Mouse (Mus musculus): ENCODE measurements around the gene Slc30a2. TPM values are rescaled to one million over a fixed set of nuclear protein-coding genes. Genes with fewer than 3 reads are reported as not detected.
"Not testable (repeated sequence)": the region's sequence is repeated elsewhere in the genome, so short reads cannot be mapped to it uniquely, and the experiment has no call there.

Gene Slc30a2
- polyA plus RNA-seq, 1 experiment from 2014 or later: 0.86 TPM

DNA sequence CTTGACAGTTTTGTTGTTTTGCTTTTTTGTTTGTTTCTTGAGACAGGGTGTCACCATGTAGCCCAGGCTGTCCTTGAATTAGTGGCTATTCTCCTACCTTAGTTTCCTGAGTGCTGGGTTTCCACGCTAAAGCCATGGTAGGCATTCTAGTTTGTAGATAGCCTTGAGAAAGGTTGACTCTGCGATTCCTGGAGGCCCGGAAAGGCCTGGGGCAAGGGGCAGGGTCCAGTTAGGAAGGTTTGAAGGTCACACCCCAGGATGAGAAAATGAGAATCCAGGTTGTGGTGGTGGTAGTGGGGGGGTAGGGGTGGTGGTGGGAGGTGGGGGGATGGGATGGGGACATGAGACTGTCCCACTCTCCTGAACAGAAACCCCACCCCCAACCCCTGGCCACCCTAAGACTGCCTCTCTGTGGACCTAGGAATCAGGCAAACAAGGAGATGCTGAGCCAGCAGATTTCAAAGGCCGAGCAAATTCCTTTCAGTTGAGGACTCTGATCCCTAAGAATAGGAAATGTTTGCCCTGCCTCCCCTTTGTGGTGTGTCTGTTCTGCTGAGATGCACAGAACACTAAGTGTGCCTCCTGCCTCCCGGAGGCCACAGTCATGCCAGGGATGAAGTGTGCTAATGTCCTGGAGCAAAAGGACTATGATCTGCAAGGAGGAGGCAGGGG lies 16.0 kb upstream of the Slc30a2 start:
- 0 out of 2 replicates have a peak, but pooled peaks have one; percentile 4 for ATAC-seq (ENCODE audit: insufficient read depth, low FRiP score, low read depth)
- Histone ChIP-seq H3K27ac (no peak overlapping the region), H3K4me2 (no peak overlapping the region)

DNA sequence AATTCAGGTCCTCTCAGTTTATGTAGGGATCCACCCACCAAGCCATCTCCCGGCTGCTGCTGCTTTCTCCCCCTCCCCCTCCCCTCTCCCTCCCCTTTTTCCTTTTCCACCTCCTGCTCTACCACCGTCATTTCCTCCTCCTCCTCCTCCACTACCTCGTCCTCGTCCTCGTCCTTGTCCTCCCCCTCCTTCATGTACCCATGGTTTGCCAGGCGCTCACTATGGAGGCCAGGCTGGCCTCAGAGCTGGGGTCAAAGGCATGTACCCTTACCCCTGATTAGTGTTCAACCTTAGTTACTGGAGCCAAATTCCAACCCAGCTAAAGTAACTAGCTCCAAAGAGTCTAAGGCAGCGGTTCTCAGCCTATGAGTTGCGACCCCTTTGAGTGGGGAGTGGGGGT lies 14.8 kb upstream of the Slc30a2 start:
- no peak overlapping the region for H3K4me2 ChIP-seq
- H3K27me3 ChIP-seq (replicated peaks): no peaks in the 10 kb centered on the region
- no peaks in the 10 kb centered on the region for H3K4me1 ChIP-seq
- H3K9ac ChIP-seq: no peak overlapping the region
- no peaks in the 10 kb centered on the region for H3K36me3 ChIP-seq
- H3K9me3 ChIP-seq: no peaks in the 10 kb centered on the region
- 48% methylated on average over 8 of the region's 8 CpGs for WGBS
- ATAC-seq (ENCODE audit: insufficient read depth, low FRiP score, low read depth): no peak
- H3K4me3 ChIP-seq (replicated peaks): no peak overlapping the region
- H3K27ac ChIP-seq: no peak overlapping the region

More for the DNA sequence above, 16.0 kb upstream of the Slc30a2 start:
- H3K4me1 ChIP-seq: no peaks in the 10 kb centered on the region
- no peak overlapping the region for H3K9ac ChIP-seq
- H3K27me3 ChIP-seq (replicated peaks): no peaks in the 10 kb centered on the region
- 54% methylated on average over 5 of the region's 5 CpGs for WGBS
- no peak overlapping the region for H3K4me3 ChIP-seq (replicated peaks)
- no peaks in the 10 kb centered on the region for H3K9me3 ChIP-seq
- no peaks in the 10 kb centered on the region for H3K36me3 ChIP-seq

- Histone ChIP-seq H3K9me3 (no peaks in the 10 kb centered on the region), H3K9ac (no peak overlapping the region), H3K27me3 (replicated peaks) (no peaks in the 10 kb centered on the region), H3K4me3 (replicated peaks) (no peak overlapping the region), H3K4me1 (no peaks in the 10 kb centered on the region), H3K27ac (no peak overlapping the region), H3K36me3 (no peaks in the 10 kb centered on the region), H3K4me2 (no peak overlapping the region)
- ATAC-seq (ENCODE audit: insufficient read depth, low FRiP score, low read depth): no peak
- WGBS: 82% methylated on average over 8 of the region's 8 CpGs
Observed at GRCm38 (mm10) chr4:134328832-134329231, 14.1 kb upstream of the Slc30a2 start.

- no peak overlapping the region for H3K4me3 ChIP-seq (replicated peaks)
- no peak overlapping the region for H3K4me2 ChIP-seq
- no peak for ATAC-seq (ENCODE audit: insufficient read depth, low FRiP score, low read depth)
- H3K9ac ChIP-seq: no peak overlapping the region
- no peaks in the 10 kb centered on the region for H3K4me1 ChIP-seq
- no peaks in the 10 kb centered on the region for H3K9me3 ChIP-seq
- no peak overlapping the region for H3K27ac ChIP-seq
- no peaks in the 10 kb centered on the region for H3K27me3 ChIP-seq (replicated peaks)
- no peaks in the 10 kb centered on the region for H3K36me3 ChIP-seq
- 68% methylated on average over 5 of the region's 5 CpGs for WGBS
Observed at GRCm38 (mm10) chr4:134330281-134330680, 12.7 kb upstream of the Slc30a2 start.

DNA sequence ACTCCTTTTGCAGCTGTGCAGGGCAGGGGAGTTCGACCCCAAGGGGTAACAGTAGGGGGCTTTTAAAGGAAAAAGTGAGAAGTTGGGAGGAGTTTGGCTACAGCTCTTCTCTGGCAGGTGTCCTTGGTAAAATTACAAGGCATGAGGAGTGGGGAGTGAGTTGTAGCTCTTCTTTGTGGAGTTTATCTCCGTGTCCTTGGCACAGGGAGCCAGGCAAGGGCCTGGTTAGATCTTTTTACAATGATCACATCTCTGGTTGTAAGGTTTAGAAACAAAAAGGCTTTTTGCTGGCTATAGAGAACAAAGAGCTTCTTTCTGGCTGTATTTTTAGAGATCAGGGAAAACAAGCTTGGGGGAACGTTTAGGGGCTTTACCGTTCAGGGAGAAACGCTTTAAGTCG lies 1.8 kb upstream of the Slc30a2 start:
- not testable (repeated sequence) for H3K36me3 ChIP-seq; H3K9ac ChIP-seq; H3K27ac ChIP-seq; H3K9me3 ChIP-seq; H3K4me3 ChIP-seq (replicated peaks); H3K4me2 ChIP-seq; ATAC-seq (ENCODE audit: insufficient read depth, low FRiP score, low read depth)
- H3K4me1 ChIP-seq: peaks cover 13% of the 10 kb centered on the region
- WGBS: 70% methylated on average over 6 of the region's 6 CpGs
- H3K27me3 ChIP-seq (replicated peaks): peaks cover 30% of the 10 kb centered on the region

DNA sequence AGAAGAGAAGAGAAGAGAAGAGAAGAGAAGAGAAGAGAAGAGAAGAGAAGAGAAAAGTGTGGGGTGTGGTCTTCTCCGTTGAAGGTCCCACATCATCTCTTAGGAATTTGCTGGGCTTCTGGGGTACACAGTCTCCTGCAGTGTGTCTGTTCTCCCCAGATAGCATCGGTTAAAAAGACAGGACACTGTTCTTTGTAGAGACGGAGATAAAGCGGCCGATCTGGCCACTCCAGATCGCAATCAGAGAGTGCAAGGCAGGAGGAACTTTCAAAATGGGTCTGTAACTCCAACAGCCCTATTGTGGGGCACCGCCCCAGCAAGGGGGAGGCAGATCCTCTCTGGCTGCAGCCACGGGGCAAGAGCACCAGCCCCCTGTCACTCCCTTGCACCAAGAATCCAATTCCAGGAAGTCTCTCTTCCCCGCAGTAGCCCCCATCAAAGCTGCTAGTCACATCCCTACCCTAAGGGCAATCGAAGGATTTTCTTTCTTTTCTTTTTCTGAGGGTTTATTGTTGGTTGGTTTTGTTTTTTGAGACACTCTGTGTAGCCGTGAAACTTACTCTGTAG lies 685 bp upstream of the Slc30a2 start:
- H3K9me3 ChIP-seq: no peaks in the 10 kb centered on the region
- H3K27ac ChIP-seq: no peak overlapping the region
- H3K36me3 ChIP-seq: no peaks in the 10 kb centered on the region
- WGBS: 36% methylated on average over 11 of the region's 11 CpGs
- H3K27me3 ChIP-seq (replicated peaks): peaks cover 30% of the 10 kb centered on the region
- no peak overlapping the region for H3K9ac ChIP-seq
- peaks cover 13% of the 10 kb centered on the region for H3K4me1 ChIP-seq
- no peak overlapping the region for H3K4me2 ChIP-seq
- no peak for ATAC-seq (ENCODE audit: insufficient read depth, low FRiP score, low read depth)
- no peak overlapping the region; the same call in 1 of the 2 replicates for H3K4me3 ChIP-seq (replicated peaks)

GRCm38 (mm10) chr4:134344620-134345019 lies 1.6 kb downstream of the Slc30a2 start:
- WGBS: 45% methylated on average over 3 of the region's 3 CpGs
- Histone ChIP-seq H3K27ac (no peak overlapping the region), H3K36me3 (no peaks in the 10 kb centered on the region), H3K9me3 (no peaks in the 10 kb centered on the region), H3K9ac (no peak overlapping the region), H3K27me3 (replicated peaks) (peaks cover 30% of the 10 kb centered on the region), H3K4me2 (no peak overlapping the region), H3K4me3 (replicated peaks) (no peak overlapping the region), H3K4me1 (peaks cover 13% of the 10 kb centered on the region)
- ATAC-seq (ENCODE audit: insufficient read depth, low FRiP score, low read depth): no peak

DNA sequence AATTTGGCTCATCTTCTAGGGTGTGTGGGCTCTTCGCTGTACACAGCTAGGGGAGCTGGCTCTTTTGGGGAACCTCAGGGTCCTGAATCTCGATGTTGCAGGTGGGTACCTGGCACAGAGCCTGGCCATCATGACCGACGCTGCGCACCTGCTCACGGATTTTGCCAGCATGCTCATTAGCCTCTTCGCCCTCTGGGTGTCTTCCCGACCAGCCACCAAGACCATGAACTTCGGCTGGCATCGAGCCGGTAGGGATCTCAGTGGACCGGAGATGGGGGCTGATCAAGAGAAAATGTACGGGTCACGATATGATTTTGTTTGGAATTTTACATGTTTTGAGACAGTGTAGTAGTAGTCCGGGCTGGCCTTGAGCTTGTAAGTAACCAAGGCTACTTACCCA lies 2.8 kb downstream of the Slc30a2 start:
- H3K4me2 ChIP-seq: no peak overlapping the region
- H3K4me3 ChIP-seq (replicated peaks): no peak overlapping the region
- no peak overlapping the region for H3K27ac ChIP-seq
- no peak overlapping the region for H3K9ac ChIP-seq
- H3K36me3 ChIP-seq: no peaks in the 10 kb centered on the region
- peaks cover 13% of the 10 kb centered on the region for H3K4me1 ChIP-seq
- no peaks in the 10 kb centered on the region for H3K9me3 ChIP-seq
- 91% methylated on average over 15 of the region's 15 CpGs for WGBS
- H3K27me3 ChIP-seq (replicated peaks): peaks cover 28% of the 10 kb centered on the region
- ATAC-seq (ENCODE audit: insufficient read depth, low FRiP score, low read depth): no peak

DNA sequence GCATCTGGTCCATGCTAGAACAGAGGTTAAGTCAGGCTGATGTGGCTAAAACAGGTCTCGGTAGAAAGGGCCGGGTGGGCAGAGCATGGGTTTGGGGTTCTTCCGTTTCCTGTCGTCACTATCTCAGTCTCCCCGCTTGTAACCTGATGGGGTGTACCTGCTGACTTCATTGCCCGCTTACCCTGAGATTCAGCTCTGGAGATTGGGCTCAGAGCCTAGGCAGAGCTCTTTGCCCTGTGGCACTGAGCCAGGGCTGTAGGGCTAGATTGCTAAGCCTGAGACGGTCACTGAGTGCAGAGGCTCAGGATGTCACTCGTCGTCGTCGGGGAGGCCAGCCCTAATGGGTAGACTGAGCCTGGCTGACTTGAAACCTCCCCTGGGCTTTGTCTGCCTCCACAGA lies 5.1 kb downstream of the Slc30a2 start:
- Histone ChIP-seq H3K4me3 (replicated peaks) (no peak overlapping the region), H3K4me2 (no peak overlapping the region), H3K9me3 (no peaks in the 10 kb centered on the region), H3K27ac (no peak overlapping the region), H3K27me3 (replicated peaks) (peaks cover 14% of the 10 kb centered on the region), H3K9ac (no peak overlapping the region), H3K36me3 (no peaks in the 10 kb centered on the region), H3K4me1 (peaks cover 14% of the 10 kb centered on the region)
- ATAC-seq (ENCODE audit: insufficient read depth, low FRiP score, low read depth): no peak
- WGBS: 72% methylated on average over 11 of the region's 11 CpGs

- Histone ChIP-seq H3K27ac (no peak overlapping the region), H3K4me2 (no peak overlapping the region), H3K4me1 (peaks cover 10% of the 10 kb centered on the region), H3K36me3 (no peaks in the 10 kb centered on the region), H3K9ac (no peak overlapping the region), H3K9me3 (no peaks in the 10 kb centered on the region), H3K27me3 (replicated peaks) (peaks cover 10% of the 10 kb centered on the region), H3K4me3 (replicated peaks) (no peak overlapping the region)
- ATAC-seq (ENCODE audit: insufficient read depth, low FRiP score, low read depth): no peak
- WGBS: 70% methylated on average over 5 of the region's 5 CpGs
Observed at GRCm38 (mm10) chr4:134348545-134348944, 5.6 kb downstream of the Slc30a2 start.

- Histone ChIP-seq H3K9ac (no peak overlapping the region), H3K27me3 (replicated peaks) (peaks cover 5% of the 10 kb centered on the region; the same call in 1 of the 2 replicates), H3K9me3 (no peaks in the 10 kb centered on the region), H3K4me3 (replicated peaks) (no peak overlapping the region), H3K27ac (no peak overlapping the region), H3K36me3 (no peaks in the 10 kb centered on the region), H3K4me2 (no peak overlapping the region), H3K4me1 (0 out of 2 replicates have a peak, but pooled peaks cover 5% of the 10 kb centered on the region)
- WGBS: 90% methylated on average over 7 of the region's 7 CpGs
- ATAC-seq (ENCODE audit: insufficient read depth, low FRiP score, low read depth): no peak
Observed at GRCm38 (mm10) chr4:134349829-134350228, 6.8 kb downstream of the Slc30a2 start.

DNA sequence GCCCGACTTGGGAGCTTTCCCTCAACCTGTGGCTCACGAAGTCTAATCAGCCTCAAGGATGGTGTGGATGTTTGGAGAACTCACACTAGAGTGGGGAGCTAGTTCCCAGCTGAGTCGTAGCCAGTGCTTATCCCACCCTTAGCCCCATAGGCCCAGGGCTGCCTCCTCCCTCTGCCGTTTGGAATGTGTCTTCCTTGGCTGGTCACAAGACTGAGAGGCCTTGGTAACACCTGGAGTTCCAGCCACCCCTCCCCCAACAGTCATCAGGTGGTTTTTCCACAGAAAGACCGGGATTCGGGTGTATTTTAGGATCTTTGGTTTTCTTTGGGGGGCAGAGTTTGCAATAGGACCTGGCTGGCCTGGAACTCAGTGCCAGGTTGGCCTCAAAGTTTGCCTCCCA lies 7.7 kb downstream of the Slc30a2 start:
- H3K4me3 ChIP-seq (replicated peaks): no peak overlapping the region
- H3K4me2 ChIP-seq: no peak overlapping the region
- H3K4me1 ChIP-seq: peaks cover 5% of the 10 kb centered on the region; the same call in 1 of the 2 replicates
- no peak overlapping the region for H3K27ac ChIP-seq
- WGBS: 81% methylated on average over 6 of the region's 6 CpGs
- no peaks in the 10 kb centered on the region for H3K36me3 ChIP-seq
- ATAC-seq (ENCODE audit: insufficient read depth, low FRiP score, low read depth): no peak
- no peak overlapping the region for H3K9ac ChIP-seq
- H3K9me3 ChIP-seq: no peaks in the 10 kb centered on the region
- H3K27me3 ChIP-seq (replicated peaks): peaks cover 1% of the 10 kb centered on the region; the same call in 1 of the 2 replicates

Data from stomach, embryonic 15.5 days (tissue).